Mouse (Mus musculus) embryonic facial prominence, embryonic 13.5 days (tissue): ENCODE data around the gene Msl3l2. TPM values are rescaled to one million over a fixed set of nuclear protein-coding genes. Genes with fewer than 3 reads are reported as not detected.

ENCODE experiments used
- polyA plus RNA-seq: library from polyadenylated mRNA; unstranded; fragments of >200 nt; fragmentation: Nextera tagmentation; extraction: Ambion mirVana; gene quantifications from 2 replicates; pipeline ENCODE4 v1.2.1, GENCODE M21; 2015

The Msl3l2 gene
- polyA plus RNA-seq, 1 experiment from 2014 or later: 8.4 TPM

Other genes starting within 250 kb of the Msl3l2 start
- gene Tbc1d32, start 121.8 kb downstream of the Msl3l2 start, polyA plus RNA-seq: 3.9 and 4.0 TPM in 2 replicates